Mouse (Mus musculus) testis, adult 2 months (tissue): ENCODE data around the gene Flt3l.

Experiments
- CTCF ChIP-seq: fragments of 200-500 bp; IDR thresholded peaks from 2 replicates; pipeline ENCODE4 v1.5.1; 2012; ENCODE audit warnings: low read depth, mild to moderate bottlenecking, inconsistent platforms, low read length, moderate library complexity; ENCODE audit not compliant: control insufficient read depth, insufficient read depth, insufficient replicate concordance
- POLR2A ChIP-seq: fragments of 200-500 bp; IDR thresholded peaks from 2 replicates; pipeline ENCODE4 v1.6.1; 2012; ENCODE audit warnings: low read depth, mild to moderate bottlenecking, inconsistent platforms, low read length, moderate library complexity; ENCODE audit not compliant: control insufficient read depth

DNA sequence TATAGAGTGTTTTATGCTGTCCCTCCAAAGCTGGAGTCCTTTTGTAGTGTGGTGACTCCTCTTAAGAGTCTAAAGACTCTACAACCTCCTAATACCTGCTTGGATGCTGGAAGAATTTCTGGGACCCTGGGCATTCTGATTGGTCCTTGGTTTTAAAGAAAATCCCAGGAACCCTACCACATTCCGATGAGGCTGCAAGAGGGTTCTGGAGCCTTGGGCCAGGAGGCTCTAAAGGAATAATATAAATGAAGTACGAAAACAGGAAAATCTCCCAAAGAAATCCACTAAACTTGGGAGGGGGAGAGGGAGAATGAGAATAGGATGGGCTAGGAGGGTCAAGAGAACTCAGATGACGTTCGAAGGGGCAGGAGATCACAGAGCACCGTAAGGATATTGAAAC, 17.4 kb upstream of the Flt3l start:
- TF ChIP-seq CTCF (no peak), POLR2A (no peak)
